Mouse (Mus musculus): ENCODE results near the gene Gca. TPM values are rescaled to one million over a fixed set of nuclear protein-coding genes. Genes with fewer than 3 reads are reported as not detected.
A peak's percentile ranks its signal among the peaks of the same experiment; 100 is the strongest.

Gene Gca
- polyA plus RNA-seq, 1 experiment from 2014 or later = 1.5 TPM

DNA sequence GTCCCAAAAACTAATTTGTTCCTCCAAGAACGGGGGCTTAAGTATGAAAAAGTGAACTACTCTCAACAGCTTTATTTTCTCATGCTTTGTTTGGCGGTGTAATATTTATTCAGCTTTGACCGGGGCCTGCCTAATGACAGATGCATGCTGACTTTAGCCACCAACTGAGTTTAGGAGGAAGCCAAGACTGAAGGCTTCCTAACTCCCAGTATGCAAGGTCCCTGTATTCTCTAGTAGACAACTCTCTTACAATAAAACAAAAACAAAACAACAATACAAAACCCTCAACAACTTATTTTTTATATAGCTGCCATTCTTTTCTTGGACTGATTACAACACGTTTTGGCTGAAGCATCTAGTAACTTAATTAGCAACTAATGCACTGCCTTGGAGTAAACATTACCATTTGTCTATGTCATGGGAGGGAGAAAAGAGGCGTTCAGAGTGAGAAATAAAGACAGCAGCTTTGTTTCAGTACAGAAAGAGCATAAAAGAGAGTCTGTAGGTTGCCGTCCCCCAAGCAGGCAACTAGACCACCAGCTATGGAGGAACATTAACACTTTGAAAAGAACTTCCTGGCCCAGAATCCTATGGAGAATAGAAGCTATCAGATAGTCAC, 17.3 kb upstream of the Gca start:
- H3K36me3 ChIP-seq = no peaks in the 10 kb centered on the region
- H3K9me3 ChIP-seq (replicated peaks) = no peaks in the 10 kb centered on the region
- DNase-seq (ENCODE audit: low spot score) = no peak
- peaks cover 27% of the 10 kb centered on the region for H3K27me3 ChIP-seq (ENCODE audit: low read depth, poor library complexity, severe bottlenecking)
- H3K4me1 ChIP-seq = peaks cover 14% of the 10 kb centered on the region
- peak overlapping the region; percentile 63 for H3K4me3 ChIP-seq
- H3K27ac ChIP-seq (replicated peaks) = peak overlapping the region; percentile 82
- 23% methylated on average over 6 of the region's 6 CpGs for WGBS

GRCm38 (mm10) chr2:62651890-62652289, 12.2 kb upstream of the Gca start:
- H3K4me1 ChIP-seq = peaks cover 3% of the 10 kb centered on the region; the same call in 1 of the 2 replicates
- no peaks in the 10 kb centered on the region for H3K36me3 ChIP-seq
- no peak overlapping the region for H3K27ac ChIP-seq (replicated peaks)
- DNase-seq (ENCODE audit: low spot score) = no peak
- H3K9me3 ChIP-seq (replicated peaks) = no peaks in the 10 kb centered on the region
- WGBS = 79% methylated on average over 4 of the region's 4 CpGs
- no peak overlapping the region for H3K4me3 ChIP-seq
- H3K27me3 ChIP-seq (ENCODE audit: low read depth, poor library complexity, severe bottlenecking) = peaks cover 6% of the 10 kb centered on the region; the same call in 1 of the 2 replicates

DNA sequence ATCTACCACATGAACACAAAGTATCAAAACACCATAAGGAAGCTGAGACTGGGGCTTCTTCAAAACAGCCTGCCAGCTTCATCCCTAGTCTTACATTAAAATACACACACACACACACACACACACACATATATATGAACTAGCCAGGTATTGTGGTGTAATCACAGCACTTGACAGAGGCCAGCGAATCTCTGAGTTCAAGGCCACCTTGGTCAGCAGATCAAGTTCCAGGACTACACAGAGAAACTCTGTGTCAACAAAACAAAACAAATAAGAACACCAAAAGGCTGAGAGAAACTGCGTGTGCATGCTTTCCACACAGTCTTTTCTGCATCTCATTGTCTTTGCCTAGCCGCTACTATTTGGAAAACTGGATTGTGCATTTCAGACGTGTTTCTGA, 11.6 kb upstream of the Gca start:
- Histone ChIP-seq H3K4me1 (no peaks in the 10 kb centered on the region), H3K36me3 (no peaks in the 10 kb centered on the region), H3K4me3 (no peak overlapping the region), H3K9me3 (replicated peaks) (no peaks in the 10 kb centered on the region), H3K27ac (replicated peaks) (no peak overlapping the region), H3K27me3 (ENCODE audit: low read depth, poor library complexity, severe bottlenecking) (0 out of 2 replicates have a peak, but pooled peaks cover under 1% of the 10 kb centered on the region)
- 84% methylated on average over 4 of the region's 4 CpGs for WGBS
- no peak for DNase-seq (ENCODE audit: low spot score)

DNA sequence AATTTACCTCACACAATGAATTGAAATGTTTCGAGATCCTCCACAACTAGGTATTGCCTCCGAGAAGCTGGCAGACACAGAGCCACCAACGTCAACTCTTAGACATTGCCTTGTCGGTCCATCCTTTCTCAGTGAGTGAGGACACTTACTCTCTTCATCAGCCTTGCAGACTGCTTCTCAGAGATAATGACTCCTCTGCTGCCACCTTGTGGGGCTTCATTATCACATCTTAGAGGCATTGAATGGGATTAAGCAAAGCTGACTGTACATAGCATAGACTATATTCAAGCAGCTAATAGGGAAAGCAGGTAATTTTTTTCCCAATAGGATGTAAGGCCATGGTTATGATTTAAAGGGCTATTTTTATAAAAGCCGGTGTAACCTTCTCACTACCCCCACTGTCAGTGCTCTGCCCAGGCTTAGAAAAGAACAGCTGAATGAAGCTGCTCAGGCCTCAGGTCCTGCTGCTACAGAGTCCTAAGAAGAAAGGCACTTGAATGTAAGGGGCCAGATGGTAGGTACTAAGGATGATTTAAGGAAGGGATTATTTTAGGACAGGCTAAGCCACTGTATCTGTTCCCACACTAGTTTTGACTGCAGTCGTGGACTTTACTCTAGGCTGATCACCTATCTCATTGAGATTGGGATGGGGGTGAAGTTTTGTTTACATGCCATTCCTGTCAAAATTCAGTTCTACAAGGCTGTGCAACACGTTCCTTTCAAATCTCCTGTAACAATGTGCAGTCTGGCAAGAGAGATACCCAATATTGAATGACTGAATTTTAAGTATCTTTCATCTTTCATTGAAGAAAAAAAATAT, 9.4 kb upstream of the Gca start:
- no peaks in the 10 kb centered on the region for H3K9me3 ChIP-seq (replicated peaks)
- H3K4me3 ChIP-seq = no peak overlapping the region
- no peak overlapping the region for H3K27ac ChIP-seq (replicated peaks)
- no peaks in the 10 kb centered on the region for H3K27me3 ChIP-seq (ENCODE audit: low read depth, poor library complexity, severe bottlenecking)
- 54% methylated on average over 7 of the region's 7 CpGs for WGBS
- no peaks in the 10 kb centered on the region for H3K36me3 ChIP-seq
- H3K4me1 ChIP-seq = no peaks in the 10 kb centered on the region
- DNase-seq (ENCODE audit: low spot score) = no peak

GRCm38 (mm10) chr2:62656072-62656471, 8.0 kb upstream of the Gca start:
- Histone ChIP-seq H3K27ac (replicated peaks) (no peak overlapping the region), H3K4me1 (no peaks in the 10 kb centered on the region), H3K9me3 (replicated peaks) (no peaks in the 10 kb centered on the region), H3K27me3 (ENCODE audit: low read depth, poor library complexity, severe bottlenecking) (no peaks in the 10 kb centered on the region), H3K4me3 (no peak overlapping the region), H3K36me3 (no peaks in the 10 kb centered on the region)
- no peak for DNase-seq (ENCODE audit: low spot score)
- WGBS = 69% methylated on average over 1 of the region's 1 CpGs

DNA sequence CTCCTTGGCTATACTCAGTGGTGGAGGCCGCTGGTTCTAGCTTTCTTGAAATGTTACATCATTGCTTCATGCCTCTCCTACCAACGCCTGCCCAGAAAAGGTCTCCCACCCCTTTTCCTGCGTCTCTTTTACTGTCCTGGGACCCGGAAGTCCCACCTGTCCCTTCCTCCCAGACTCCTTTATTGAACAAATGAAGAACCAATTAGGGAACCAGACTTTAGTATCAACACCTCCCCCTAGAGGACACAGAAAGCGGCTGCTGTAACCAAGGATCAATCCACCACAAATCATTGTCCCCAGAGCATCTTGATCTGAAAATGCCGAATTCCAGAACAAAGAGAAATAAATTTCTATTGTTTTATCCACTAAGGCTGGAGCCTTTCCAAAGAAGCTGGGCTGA, 3.5 kb upstream of the Gca start:
- no peak overlapping the region for H3K4me3 ChIP-seq
- H3K4me1 ChIP-seq = 0 out of 2 replicates have a peak, but pooled peaks cover 3% of the 10 kb centered on the region
- H3K9me3 ChIP-seq (replicated peaks) = no peaks in the 10 kb centered on the region
- H3K27me3 ChIP-seq (ENCODE audit: low read depth, poor library complexity, severe bottlenecking) = peaks cover 15% of the 10 kb centered on the region
- no peak overlapping the region for H3K27ac ChIP-seq (replicated peaks)
- no peak for DNase-seq (ENCODE audit: low spot score)
- no peaks in the 10 kb centered on the region for H3K36me3 ChIP-seq
- 53% methylated on average over 6 of the region's 6 CpGs for WGBS

DNA sequence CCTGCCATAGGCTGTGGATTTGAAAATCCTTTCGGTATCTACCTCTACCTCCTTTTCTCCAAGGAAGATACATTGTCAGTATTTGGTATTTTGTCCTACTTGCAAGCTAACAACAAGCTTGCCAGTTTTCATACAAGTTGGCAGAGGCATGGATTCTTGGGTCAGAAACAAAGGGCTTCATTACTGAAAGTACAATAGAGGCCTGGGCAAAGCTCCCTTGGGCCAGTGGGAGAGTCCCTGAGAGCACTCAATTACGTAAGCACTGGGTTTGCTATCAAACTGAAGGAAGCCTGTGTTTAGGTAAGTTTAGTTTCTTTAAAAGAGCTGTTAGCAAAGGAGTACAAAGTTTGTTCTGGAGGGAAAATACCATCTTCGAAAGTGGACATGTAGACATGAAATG, 1.5 kb upstream of the Gca start:
- DNase-seq (ENCODE audit: low spot score) = no peak
- Histone ChIP-seq H3K27me3 (ENCODE audit: low read depth, poor library complexity, severe bottlenecking) (peaks cover 16% of the 10 kb centered on the region), H3K36me3 (no peaks in the 10 kb centered on the region), H3K4me1 (0 out of 2 replicates have a peak, but pooled peaks cover 3% of the 10 kb centered on the region), H3K4me3 (no peak overlapping the region), H3K9me3 (replicated peaks) (no peaks in the 10 kb centered on the region), H3K27ac (replicated peaks) (no peak overlapping the region)
- WGBS = 89% methylated on average over 3 of the region's 3 CpGs

DNA sequence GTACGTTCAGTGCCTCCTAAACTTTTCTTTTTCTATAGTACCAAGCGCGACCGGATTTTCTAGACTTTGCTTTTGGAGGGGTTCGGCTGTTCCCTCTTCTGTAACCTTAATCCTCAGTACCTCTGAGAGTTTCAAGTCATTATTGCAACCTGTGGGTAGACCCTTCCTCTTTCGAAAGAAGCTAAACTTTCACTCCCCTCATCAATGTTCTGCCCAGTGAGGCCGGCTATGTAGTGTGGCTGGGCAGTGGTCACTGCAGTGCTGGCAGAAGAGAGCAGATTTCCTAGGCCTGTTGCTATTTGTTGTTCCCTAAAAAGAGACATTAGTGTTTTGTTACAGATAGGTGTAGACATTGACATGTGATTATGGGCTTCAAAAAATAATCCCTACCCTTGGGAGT, 754 bp downstream of the Gca start:
- WGBS = 66% methylated on average over 7 of the region's 7 CpGs
- peaks cover 16% of the 10 kb centered on the region for H3K27me3 ChIP-seq (ENCODE audit: low read depth, poor library complexity, severe bottlenecking)
- no peak for DNase-seq (ENCODE audit: low spot score)
- H3K27ac ChIP-seq (replicated peaks) = no peak overlapping the region
- peak overlapping the region; percentile 73; the same call in 1 of the 2 replicates for H3K4me3 ChIP-seq
- no peaks in the 10 kb centered on the region for H3K36me3 ChIP-seq
- no peaks in the 10 kb centered on the region for H3K9me3 ChIP-seq (replicated peaks)
- 0 out of 2 replicates have a peak, but pooled peaks cover 3% of the 10 kb centered on the region for H3K4me1 ChIP-seq

GRCm38 (mm10) chr2:62665536-62665935, 1.5 kb downstream of the Gca start:
- WGBS = 64% methylated on average over 1 of the region's 1 CpGs
- DNase-seq (ENCODE audit: low spot score) = no peak
- Histone ChIP-seq H3K4me3 (no peak overlapping the region), H3K4me1 (0 out of 2 replicates have a peak, but pooled peaks cover 3% of the 10 kb centered on the region), H3K9me3 (replicated peaks) (no peaks in the 10 kb centered on the region), H3K36me3 (no peaks in the 10 kb centered on the region), H3K27me3 (ENCODE audit: low read depth, poor library complexity, severe bottlenecking) (peaks cover 16% of the 10 kb centered on the region), H3K27ac (replicated peaks) (no peak overlapping the region)

GRCm38 (mm10) chr2:62669848-62670247, 5.8 kb downstream of the Gca start:
- Histone ChIP-seq H3K4me3 (no peak overlapping the region), H3K9me3 (replicated peaks) (no peaks in the 10 kb centered on the region), H3K4me1 (no peaks in the 10 kb centered on the region), H3K36me3 (no peaks in the 10 kb centered on the region), H3K27me3 (ENCODE audit: low read depth, poor library complexity, severe bottlenecking) (peaks cover 9% of the 10 kb centered on the region), H3K27ac (replicated peaks) (no peak overlapping the region)
- WGBS = 90% methylated on average over 3 of the region's 3 CpGs
- no peak for DNase-seq (ENCODE audit: low spot score)

DNA sequence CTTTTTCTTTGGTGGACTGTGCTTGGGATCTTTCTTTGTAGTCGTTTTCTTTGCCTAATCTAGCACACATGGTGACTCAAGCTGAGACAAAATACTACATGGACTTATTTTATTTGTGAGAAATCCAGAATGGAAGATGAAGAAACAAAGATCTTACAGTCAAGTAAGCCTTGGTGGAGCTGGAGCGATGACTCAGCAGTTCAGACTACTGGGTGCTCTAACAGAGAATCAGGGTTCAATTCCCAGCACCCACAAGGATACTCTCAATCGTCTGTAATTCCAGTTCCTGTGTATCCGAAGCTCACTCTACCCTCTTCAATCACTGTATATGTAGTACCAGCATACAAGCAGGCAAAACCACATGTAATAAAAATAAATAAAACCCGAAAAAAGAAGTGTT, 6.2 kb downstream of the Gca start:
- Histone ChIP-seq H3K27me3 (ENCODE audit: low read depth, poor library complexity, severe bottlenecking) (peaks cover 5% of the 10 kb centered on the region; the same call in 1 of the 2 replicates), H3K36me3 (no peaks in the 10 kb centered on the region), H3K4me1 (no peaks in the 10 kb centered on the region), H3K27ac (replicated peaks) (no peak overlapping the region), H3K4me3 (no peak overlapping the region), H3K9me3 (replicated peaks) (no peaks in the 10 kb centered on the region)
- WGBS = 85% methylated on average over 5 of the region's 5 CpGs
- DNase-seq (ENCODE audit: low spot score) = no peak

GRCm38 (mm10) chr2:62670767-62671166, 6.7 kb downstream of the Gca start:
- H3K9me3 ChIP-seq (replicated peaks) = no peaks in the 10 kb centered on the region
- no peak overlapping the region for H3K27ac ChIP-seq (replicated peaks)
- 81% methylated on average over 4 of the region's 4 CpGs for WGBS
- no peak overlapping the region for H3K4me3 ChIP-seq
- H3K27me3 ChIP-seq (ENCODE audit: low read depth, poor library complexity, severe bottlenecking) = no peaks in the 10 kb centered on the region
- DNase-seq (ENCODE audit: low spot score) = no peak
- no peaks in the 10 kb centered on the region for H3K4me1 ChIP-seq
- H3K36me3 ChIP-seq = no peaks in the 10 kb centered on the region

DNA sequence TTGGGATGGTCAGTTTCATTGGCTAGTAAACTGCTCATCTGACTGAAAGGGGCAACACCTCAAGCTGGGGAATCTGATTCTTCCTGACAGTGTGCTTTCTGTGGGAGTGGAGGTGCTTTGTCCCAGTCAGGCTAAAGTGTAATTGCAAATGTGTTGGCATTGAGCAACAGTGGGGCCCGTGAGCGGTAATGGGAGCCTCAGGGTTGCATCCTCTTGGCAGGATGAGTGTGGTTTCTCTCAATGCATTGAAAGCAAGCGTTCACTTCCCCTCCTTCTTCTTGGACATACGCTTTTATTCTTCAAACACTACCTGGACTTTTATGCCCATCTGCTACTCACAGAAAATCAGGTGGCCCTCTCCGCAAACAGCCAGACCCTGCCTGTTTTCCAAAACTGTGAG, 8.7 kb downstream of the Gca start:
- 92% methylated on average over 5 of the region's 5 CpGs for WGBS
- no peak for DNase-seq (ENCODE audit: low spot score)
- no peak overlapping the region for H3K4me3 ChIP-seq
- H3K27ac ChIP-seq (replicated peaks) = no peak overlapping the region
- H3K36me3 ChIP-seq = no peaks in the 10 kb centered on the region
- no peaks in the 10 kb centered on the region for H3K9me3 ChIP-seq (replicated peaks)
- no peaks in the 10 kb centered on the region for H3K27me3 ChIP-seq (ENCODE audit: low read depth, poor library complexity, severe bottlenecking)
- no peaks in the 10 kb centered on the region for H3K4me1 ChIP-seq

Data from midbrain, embryonic 10.5 days (tissue).